Mouse (Mus musculus) cerebellum, adult 18-20 months (tissue): ENCODE measurements at regions not wholly inside any gene's neighbourhood (a gene's known extent, or its start where the extent isn't known, plus 50 kb on each side); places are given as distances from the start of the nearest gene placed in this dataset.
A peak's percentile ranks its signal among the peaks of the same experiment; 100 is the strongest.
"Not testable (repeated sequence)": the region's sequence is repeated elsewhere in the genome, so short reads cannot be mapped to it uniquely, and the experiment has no call there.

ENCODE experiments used
- DNase-seq, 2 experiments: peaks; one replicate each; pipeline ENCODE4 v3.0.0; 2021

GRCm38 (mm10) chr1:194435060-194435459 lies 183.0 kb upstream of the Plxna2 start:
- DNase-seq: no peak

GRCm38 (mm10) chr1:194428586-194428985 lies 189.4 kb upstream of the Plxna2 start:
- no peak for DNase-seq

- DNase-seq: no peak
Observed at GRCm38 (mm10) chr1:194426293-194426692, 191.7 kb upstream of the Plxna2 start.

- DNase-seq: no peak
Observed at GRCm38 (mm10) chr1:194424201-194424600, 193.8 kb upstream of the Plxna2 start.

GRCm38 (mm10) chr1:194412193-194412592 lies 205.8 kb upstream of the Plxna2 start:
- DNase-seq: no peak

- DNase-seq: no peak
Observed at GRCm38 (mm10) chr1:194411788-194412187, 206.2 kb upstream of the Plxna2 start.

- DNase-seq: no peak
Observed at GRCm38 (mm10) chr1:194399281-194399680, 218.7 kb upstream of the Plxna2 start.

GRCm38 (mm10) chr1:194396754-194397460 lies 221.1 kb upstream of the Plxna2 start:
- no peak for DNase-seq

- DNase-seq: no peak
Observed at GRCm38 (mm10) chr1:194393720-194394119, 224.3 kb upstream of the Plxna2 start.

GRCm38 (mm10) chr1:194390202-194390601 lies 227.8 kb upstream of the Plxna2 start:
- no peak for DNase-seq

- no peak for DNase-seq
Observed at GRCm38 (mm10) chr1:194378135-194378534, 239.9 kb upstream of the Plxna2 start.

GRCm38 (mm10) chr1:194373511-194373910 lies 244.5 kb upstream of the Plxna2 start:
- DNase-seq: not testable (repeated sequence)

- no peak for DNase-seq
Observed at GRCm38 (mm10) chr1:194363917-194364316, 254.1 kb upstream of the Plxna2 start.

- DNase-seq: no peak
Observed at GRCm38 (mm10) chr1:194363129-194363768, 254.8 kb upstream of the Plxna2 start.

- no peak for DNase-seq
Observed at GRCm38 (mm10) chr1:194362298-194362697, 255.7 kb upstream of the Plxna2 start.

GRCm38 (mm10) chr1:194361316-194361715 lies 256.7 kb upstream of the Plxna2 start:
- DNase-seq: no peak

- DNase-seq: no peak
Observed at GRCm38 (mm10) chr1:194354332-194355120, 263.5 kb upstream of the Plxna2 start.

GRCm38 (mm10) chr1:194345304-194346033 lies 272.5 kb upstream of the Plxna2 start:
- no peak for DNase-seq

GRCm38 (mm10) chr1:194342568-194342967 lies 275.4 kb upstream of the Plxna2 start:
- DNase-seq: no peak

- no peak for DNase-seq
Observed at GRCm38 (mm10) chr1:194341758-194342157, 276.3 kb upstream of the Plxna2 start.

- peak; percentile 35 to 66 for DNase-seq
Observed at GRCm38 (mm10) chr1:194334752-194335719, 283.0 kb upstream of the Plxna2 start.

- DNase-seq: no peak
Observed at GRCm38 (mm10) chr1:194332639-194333038, 285.4 kb upstream of the Plxna2 start.
